Comparison of ENCODE assay signal across 21 mouse cellular contexts in the genomic region with DNA sequence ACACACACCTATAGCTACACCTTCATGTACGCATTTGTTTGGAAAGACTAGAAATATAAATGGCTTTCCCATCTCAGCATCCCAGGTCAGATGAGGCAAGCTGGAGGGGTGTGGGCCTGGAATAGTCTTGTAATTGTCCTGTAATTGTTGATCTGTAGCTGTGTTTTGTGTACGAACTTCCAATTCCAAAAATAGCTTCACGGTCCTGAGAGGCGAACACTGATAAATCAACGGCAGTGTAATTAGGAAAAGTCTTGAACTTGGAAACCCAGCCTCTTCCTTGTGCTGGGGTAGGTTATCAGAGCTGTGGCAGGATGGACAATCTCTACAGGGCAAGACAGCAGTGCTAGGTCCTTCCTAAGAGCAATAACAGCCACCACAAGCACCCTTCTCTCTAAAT. TPM values are rescaled to one million over a fixed set of nuclear protein-coding genes. Genes with fewer than 3 reads are reported as not detected.
DNase-seq lines count a peak whose midpoint lies in the region; ATAC-seq and TF ChIP-seq lines count a peak whose summit lies in the region.
"Had no signal": no experiment of that assay in that cellular context is flagged by ENCODE, and none has a peak within 500 bp of the region (broad histone marks: within the 10 kb centered on the region; RNA-seq: fewer than 3 reads in every experiment).

No protein-coding gene starts in this region.

- H3K9ac ChIP-seq in kidney, embryonic 15.5 days = no peak overlapping the region
- H3K9ac ChIP-seq: embryonic facial prominence, embryonic 13.5 days; forebrain, embryonic 12.5 days; heart, embryonic 13.5 days; hindbrain, embryonic 12.5 days had no signal

- no peak for TF ChIP-seq CTCF in cortical plate, adult 2 months (IDR thresholded peaks at IDR 0.05; ENCODE audit: extremely low read depth, insufficient read depth, low read length)

- H3K4me3 ChIP-seq in kidney, embryonic 15.5 days (replicated peaks) = no peak overlapping the region
- H3K4me3 ChIP-seq in brown adipose tissue, adult 24 weeks (ENCODE audit: insufficient read depth, low read depth, low read length) = no peak overlapping the region
- no peak overlapping the region for H3K4me3 ChIP-seq in cortical plate, adult 2 months (ENCODE audit: insufficient read depth, low read length)
- H3K4me3 ChIP-seq: embryonic facial prominence, embryonic 13.5 days; forebrain, embryonic 12.5 days; heart, embryonic 13.5 days; hindbrain, embryonic 12.5 days had no signal

- H3K9me3 ChIP-seq in kidney, embryonic 15.5 days (replicated peaks) = peaks cover 5% of the 10 kb centered on the region
- H3K9me3 ChIP-seq: embryonic facial prominence, embryonic 13.5 days; forebrain, embryonic 12.5 days; heart, embryonic 13.5 days; hindbrain, embryonic 12.5 days had no signal

- DNase-seq in heart, adult 9 months (ENCODE audit: low spot score in 2 of 2) = peak; percentile 46 to 73
- no peak for DNase-seq in heart, adult 8-10 months (ENCODE audit: low spot score)
- DNase-seq in kidney, postnatal 36 days = peak; percentile 22 to 53
- DNase-seq: adrenal gland, adult 8-10 months; adrenal gland, postnatal 36 days; cerebellum, adult 11 months; cerebellum, adult 8-10 months; cerebellum, postnatal 14 days; gastrocnemius, postnatal 14 days; heart, postnatal 36 days had no signal

- 66% methylated on average over 5 of the region's 5 CpGs for WGBS in kidney, embryonic 15.5 days

- no peak for ATAC-seq in kidney, embryonic 15.5 days (replicated peaks; ENCODE audit: low FRiP score)
- ATAC-seq: forebrain, embryonic 16.5 days; hindbrain, embryonic 16.5 days; inflammation-experienced regulatory T-cells, adult 6 months had no signal

- no peak for TF ChIP-seq POLR2A in cortical plate, adult 2 months (IDR thresholded peaks at IDR 0.05; ENCODE audit: extremely low read depth, insufficient read depth, low read length)

- H3K36me3 ChIP-seq in kidney, embryonic 15.5 days = no peaks in the 10 kb centered on the region
- H3K36me3 ChIP-seq: embryonic facial prominence, embryonic 13.5 days; forebrain, embryonic 12.5 days; heart, embryonic 13.5 days; hindbrain, embryonic 12.5 days had no signal

- H3K27me3 ChIP-seq in kidney, embryonic 15.5 days = no peaks in the 10 kb centered on the region
- H3K27me3 ChIP-seq: embryonic facial prominence, embryonic 13.5 days; forebrain, embryonic 12.5 days; heart, embryonic 13.5 days; hindbrain, embryonic 12.5 days had no signal

- H3K4me2 ChIP-seq in kidney, embryonic 15.5 days = no peak overlapping the region
- H3K4me2 ChIP-seq: embryonic facial prominence, embryonic 13.5 days; forebrain, embryonic 12.5 days; heart, embryonic 13.5 days; hindbrain, embryonic 12.5 days had no signal

- H3K27ac ChIP-seq in kidney, embryonic 15.5 days = no peak overlapping the region
- H3K27ac ChIP-seq in brown adipose tissue, adult 24 weeks (replicated peaks; ENCODE audit: low read depth, low read length) = peak overlapping the region; percentile 92
- H3K27ac ChIP-seq in cortical plate, adult 2 months (ENCODE audit: insufficient read depth, low read length) = 0 out of 2 replicates have a peak overlapping the region, but pooled peaks have one; percentile 35
- H3K27ac ChIP-seq: embryonic facial prominence, embryonic 13.5 days; forebrain, embryonic 12.5 days; heart, embryonic 13.5 days; hindbrain, embryonic 12.5 days had no signal

- H3K4me1 ChIP-seq in kidney, embryonic 15.5 days = peaks cover 17% of the 10 kb centered on the region
- H3K4me1 ChIP-seq in brown adipose tissue, adult 24 weeks (ENCODE audit: control insufficient read depth, insufficient read depth, insufficient read length, low read length) = peaks cover 37% of the 10 kb centered on the region
- no peaks in the 10 kb centered on the region for H3K4me1 ChIP-seq in cortical plate, adult 2 months (ENCODE audit: control insufficient read depth, insufficient read depth, low read length)
- H3K4me1 ChIP-seq: embryonic facial prominence, embryonic 13.5 days; forebrain, embryonic 12.5 days; hindbrain, embryonic 12.5 days had no signal

RNA-seq across cellular contexts. Expression of gene Adgrf5, which starts 18.5 kb away (rescaled TPM):
- 100 to 1,000 TPM; 195 to 206 (median 199) TPM for total RNA-seq in heart, adult 8-10 months (2022)
- 21.6 and 21.8 TPM in 2 replicates for polyA plus RNA-seq in kidney, embryonic 15.5 days (2015; fragmentation: Nextera tagmentation; extraction: Ambion mirVana)
- 51.4 and 76.4 TPM in 2 replicates for polyA plus RNA-seq in brown adipose tissue, adult 24 weeks (2012; ENCODE audit: insufficient read depth, insufficient read length, missing spikeins)
- polyA plus RNA-seq in cortical plate, adult 2 months (2012; rRNA removed) = 23.9 and 25.4 TPM in 2 replicates
- total RNA-seq: granulocyte monocyte progenitor cell, adult 5-6 weeks had no signal
- polyA plus RNA-seq: inflammation-experienced regulatory T-cells, adult 6 months had no signal
